Mouse (Mus musculus) C2C12 (cell line): ENCODE results near the gene Gm20388. TPM values are rescaled to one million over a fixed set of nuclear protein-coding genes. Genes with fewer than 3 reads are reported as not detected.

Experiments used
- H3K27me3 ChIP-seq: one replicate; pipeline ENCODE4 v1.6.1; 2011; ENCODE audit not compliant: control insufficient read depth, insufficient read depth, insufficient read length
- H3K36me3 ChIP-seq: one replicate; pipeline ENCODE4 v1.6.1; 2011; ENCODE audit not compliant: control insufficient read depth, insufficient read depth
- H3K4me3 ChIP-seq: one replicate; pipeline ENCODE4 v1.5.1; 2011; ENCODE audit warnings: mild to moderate bottlenecking, control low read depth; ENCODE audit not compliant: poor library complexity, insufficient read depth, severe bottlenecking
- H3K79me2 ChIP-seq: one replicate; pipeline ENCODE4 v1.6.1; 2011; ENCODE audit not compliant: control insufficient read depth, insufficient read depth
- H3K79me3 ChIP-seq: one replicate; pipeline ENCODE4 v1.6.1; 2011; ENCODE audit warnings: low read depth, control low read depth
- H3ac ChIP-seq: one replicate; pipeline ENCODE3; 2011; ENCODE audit warnings: low read depth; ENCODE audit not compliant: control insufficient read depth, insufficient read length
- CEBPB ChIP-seq: IDR thresholded peaks from one replicate; pipeline ENCODE4 v1.6.1; 2011; ENCODE audit warnings: low read depth, mild to moderate bottlenecking, control low read depth, moderate library complexity
- CTCF ChIP-seq: IDR thresholded peaks from one replicate; pipeline ENCODE4 v1.5.1; 2011; ENCODE audit not compliant: control insufficient read depth, insufficient read depth, insufficient read length
- FOSL1 ChIP-seq: IDR thresholded peaks from one replicate; pipeline ENCODE4 v1.8.0; 2011; ENCODE audit warnings: mild to moderate bottlenecking, low read length; ENCODE audit not compliant: poor library complexity, insufficient read depth, severe bottlenecking
- MAX ChIP-seq: IDR thresholded peaks from one replicate; pipeline ENCODE4 v1.6.1; 2011; ENCODE audit warnings: mild to moderate bottlenecking, control low read depth
- MYOD1 ChIP-seq: IDR thresholded peaks from one replicate; pipeline ENCODE4 v1.6.1; 2011; ENCODE audit warnings: low read depth; ENCODE audit not compliant: control insufficient read depth, insufficient read length
- MYOG ChIP-seq: IDR thresholded peaks from one replicate; pipeline ENCODE4 v1.6.1; 2011; ENCODE audit not compliant: control insufficient read depth, insufficient read length; ENCODE audit errors: extremely low read depth
- USF1 ChIP-seq: IDR thresholded peaks from one replicate; pipeline ENCODE4 v1.6.1; 2011; ENCODE audit warnings: low read depth, mild to moderate bottlenecking, control low read depth, moderate library complexity
- polyA plus RNA-seq: library from polyadenylated mRNA; unstranded; fragments of >200 nt; fragmentation: generic; extraction: Trizol; gene quantifications from one replicate; pipeline ENCODE4 v1.2.1, GENCODE M21; 2012; ENCODE audit warnings: missing spikeins

The Gm20388 gene
- polyA plus RNA-seq, 1 experiment, result 15.0 TPM

- Histone ChIP-seq H3K79me3 (peaks cover 40% of the 10 kb centered on the region), H3ac (peak overlapping the region; percentile 61), H3K79me2 (peaks cover 51% of the 10 kb centered on the region), H3K36me3 (no peaks in the 10 kb centered on the region), H3K4me3 (peak overlapping the region; percentile 79), H3K27me3 (no peaks in the 10 kb centered on the region)
- peak; percentile 56 for TF ChIP-seq USF1
- TF ChIP-seq MAX, result peak; percentile 95
- TF ChIP-seq CTCF, result no peak
- no peak for TF ChIP-seq FOSL1
Observed at GRCm38 (mm10) chr8:121906542-121907512, 1996.2 kb downstream of the Gm20388 start.

DNA sequence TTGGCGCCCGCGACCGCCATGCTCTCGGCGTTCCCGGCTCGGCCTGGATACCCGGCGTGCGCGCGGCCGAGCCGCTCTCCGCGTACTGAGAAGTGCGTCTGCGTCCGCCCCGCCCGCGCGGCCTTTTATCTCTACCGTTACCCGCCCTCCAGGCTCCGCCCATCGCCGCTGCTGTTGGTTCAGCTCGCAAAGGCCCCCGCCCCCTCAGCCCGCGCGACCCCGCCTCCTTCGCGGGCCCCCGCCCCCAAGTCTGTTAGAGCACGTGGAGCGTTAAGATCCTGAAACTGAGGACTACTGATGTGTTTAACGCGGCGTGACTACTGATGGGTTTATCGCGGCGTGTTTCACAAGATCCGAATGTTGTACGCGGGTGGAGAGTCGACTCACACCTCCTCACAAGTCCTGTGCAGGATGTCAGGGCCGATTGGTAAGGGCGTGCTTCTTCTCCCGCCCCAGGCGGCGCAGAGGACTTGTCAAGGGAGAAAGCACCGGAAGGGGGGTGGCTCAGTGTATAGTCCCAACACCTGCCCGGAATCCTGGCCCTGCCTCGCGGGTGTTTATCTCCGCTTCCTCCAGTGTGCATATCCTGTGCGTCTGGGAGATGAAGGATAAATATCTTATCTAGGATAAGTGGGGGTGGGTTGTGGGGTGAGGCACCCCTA lies 1997.1 kb downstream of the Gm20388 start, which contains the start of gene Slc7a5:
Slc7a5 (minus strand) TSS at position 108 of the 662 bp plus-strand sequence.
- Histone ChIP-seq H3K36me3 (no peaks in the 10 kb centered on the region), H3K4me3 (peak within 1 kb of the TSS; percentile 79), H3K27me3 (no peaks in the 10 kb centered on the region), H3ac (peak within 1 kb of the TSS; percentile 61), H3K79me2 (peaks cover 47% of the 10 kb centered on the region), H3K79me3 (peaks cover 37% of the 10 kb centered on the region)
- TF ChIP-seq CTCF, result no peak
- peak; percentile 79 for TF ChIP-seq MAX

- no peak overlapping the region for H3ac ChIP-seq
- no peaks in the 10 kb centered on the region for H3K36me3 ChIP-seq
- peaks cover 31% of the 10 kb centered on the region for H3K79me3 ChIP-seq
- no peak overlapping the region for H3K4me3 ChIP-seq
- H3K27me3 ChIP-seq, result no peaks in the 10 kb centered on the region
- peaks cover 39% of the 10 kb centered on the region for H3K79me2 ChIP-seq
- no peak for TF ChIP-seq FOSL1
- TF ChIP-seq MAX, result no peak
- TF ChIP-seq MYOD1, result no peak
- no peak for TF ChIP-seq CTCF
- TF ChIP-seq MYOG, result no peak
- TF ChIP-seq CEBPB, result no peak
- TF ChIP-seq USF1, result no peak
Observed at GRCm38 (mm10) chr8:121908378-121909147, 1997.9 kb downstream of the Gm20388 start.

DNA sequence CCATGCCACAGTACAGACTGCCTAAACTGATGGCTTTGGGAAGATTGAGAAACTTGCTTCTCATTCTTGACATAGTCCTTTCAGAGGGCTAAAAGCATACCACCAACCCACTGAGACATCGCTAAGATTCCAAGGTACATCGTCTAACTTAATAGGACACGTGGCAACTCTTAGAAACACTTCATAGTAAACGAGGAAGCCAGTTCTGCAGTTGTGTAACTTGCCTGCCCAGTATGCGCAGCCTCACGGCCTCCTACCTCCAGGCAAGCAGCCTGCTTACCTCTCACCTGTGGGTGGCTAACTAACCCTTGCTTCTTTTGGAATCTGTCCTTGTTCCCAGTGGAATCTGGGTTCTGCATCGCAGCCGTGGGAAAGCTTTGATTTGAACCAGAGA lies 1998.5 kb downstream of the Gm20388 start:
- Histone ChIP-seq H3K36me3 (no peaks in the 10 kb centered on the region), H3K79me3 (peaks cover 26% of the 10 kb centered on the region), H3K4me3 (no peak overlapping the region), H3ac (no peak overlapping the region), H3K27me3 (no peaks in the 10 kb centered on the region), H3K79me2 (peaks cover 33% of the 10 kb centered on the region)
- TF ChIP-seq MYOG (no peak), USF1 (no peak), FOSL1 (no peak), MAX (no peak), MYOD1 (no peak), CTCF (no peak), CEBPB (no peak)

- Histone ChIP-seq H3K27me3 (no peaks in the 10 kb centered on the region), H3ac (no peak overlapping the region), H3K79me3 (peaks cover 21% of the 10 kb centered on the region), H3K79me2 (peaks cover 28% of the 10 kb centered on the region), H3K36me3 (no peaks in the 10 kb centered on the region), H3K4me3 (no peak overlapping the region)
- TF ChIP-seq USF1, result no peak
- TF ChIP-seq FOSL1, result no peak
- no peak for TF ChIP-seq MYOG
- no peak for TF ChIP-seq CTCF
- TF ChIP-seq MAX, result no peak
- no peak for TF ChIP-seq CEBPB
- no peak for TF ChIP-seq MYOD1
Observed at GRCm38 (mm10) chr8:121909663-121910062, 1999.0 kb downstream of the Gm20388 start.
